Mouse (Mus musculus) stomach, postnatal 0 days (tissue): ENCODE results near the gene Dnah2.

Source experiments
- CTCF ChIP-seq: IDR thresholded peaks from 2 replicates; pipeline ENCODE4 v1.5.1; 2016; ENCODE audit warnings: antibody characterized with exemption, low read depth, mild to moderate bottlenecking, moderate library complexity
- EP300 ChIP-seq: optimal IDR thresholded peaks from 2 replicates; pipeline ENCODE3; 2016; ENCODE audit warnings: antibody characterized with exemption

- TF ChIP-seq EP300 (no peak), CTCF (no peak)
Measured at GRCm38 (mm10) chr11:69426246-69426645, 122.7 kb downstream of the Dnah2 start.
